Mouse (Mus musculus): ENCODE data around the gene Cst3. TPM values are rescaled to one million over a fixed set of nuclear protein-coding genes. Genes with fewer than 3 reads are reported as not detected.

Gene Cst3
- polyA plus RNA-seq, 1 experiment, result 646 TPM

DNA sequence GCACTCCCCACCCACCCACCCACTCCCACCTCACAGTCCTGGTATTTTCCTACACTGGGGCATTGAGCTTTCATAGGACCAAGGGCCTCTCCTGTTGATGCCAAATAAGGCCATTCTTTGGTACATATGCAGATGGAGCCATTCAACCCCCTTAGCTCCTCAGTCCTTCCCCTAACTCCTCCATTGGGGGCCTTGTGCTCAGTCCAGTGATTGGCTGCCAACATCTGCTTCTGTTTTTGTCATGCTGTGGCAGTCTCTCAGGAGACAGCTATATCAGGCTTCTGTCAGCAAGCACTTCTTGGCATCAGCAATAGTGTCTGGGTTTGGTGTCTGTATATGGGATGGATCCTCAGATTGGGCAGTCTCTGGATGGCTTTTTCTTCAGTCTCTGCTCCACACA is 9.2 kb upstream of the Cst3 start:
- Histone ChIP-seq H3K27me3 (ENCODE audit: control insufficient read depth, insufficient read depth, insufficient read length) (no peaks in the 10 kb centered on the region), H3K4me3 (no peak overlapping the region), H3K36me3 (ENCODE audit: control insufficient read depth, insufficient read depth) (no peaks in the 10 kb centered on the region), H3ac (ENCODE audit: control insufficient read depth, insufficient read length) (no peak overlapping the region), H3K79me2 (ENCODE audit: control insufficient read depth, insufficient read depth) (no peaks in the 10 kb centered on the region), H3K4me2 (ENCODE audit: low read depth) (no peak overlapping the region)
- TF ChIP-seq TCF3 (IDR thresholded peaks at IDR 0.05; ENCODE audit: insufficient read length, low read depth) (no peak), MYOG (IDR thresholded peaks at IDR 0.05; ENCODE audit: control insufficient read depth in 1 of 3, insufficient read depth in 1 of 3, insufficient read length in 2 of 3, low read depth in 2 of 3) (no peak), MAX (IDR thresholded peaks at IDR 0.05; ENCODE audit: low read depth) (no peak), POLR2AphosphoS2 (IDR thresholded peaks at IDR 0.05; ENCODE audit: insufficient read length, low read depth) (no peak), SRF (IDR thresholded peaks at IDR 0.05; ENCODE audit: control insufficient read depth, insufficient read length, low read depth) (no peak), MYOD1 (IDR thresholded peaks at IDR 0.05; ENCODE audit: control insufficient read depth in 1 of 3, insufficient read length in 2 of 3, low read depth in 2 of 3) (no peak), USF1 (IDR thresholded peaks at IDR 0.05; ENCODE audit: low read depth) (no peak)

DNA sequence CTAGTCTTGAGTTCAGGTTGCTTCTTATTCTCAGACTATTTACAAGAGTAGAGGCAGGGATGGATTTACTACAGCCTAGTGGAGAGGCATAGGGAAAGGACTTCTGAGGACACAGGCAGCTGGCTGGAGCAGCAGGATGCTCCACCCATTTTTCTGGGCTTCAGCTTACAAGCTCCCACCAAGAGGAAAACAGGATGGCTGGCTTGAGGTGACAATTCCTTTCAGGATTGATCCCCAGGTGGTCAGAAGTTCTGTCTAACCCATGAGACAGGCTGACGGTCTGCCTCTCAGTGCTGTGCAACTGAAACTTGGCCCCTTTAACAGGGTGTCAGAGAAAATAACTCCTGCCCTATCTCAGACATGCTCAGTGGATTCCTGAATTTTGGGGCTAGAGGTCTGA is 3.7 kb upstream of the Cst3 start:
- H3K36me3 ChIP-seq (ENCODE audit: control insufficient read depth, insufficient read depth), result no peaks in the 10 kb centered on the region
- peaks cover 9% of the 10 kb centered on the region for H3K79me2 ChIP-seq (ENCODE audit: control insufficient read depth, insufficient read depth)
- no peaks in the 10 kb centered on the region for H3K27me3 ChIP-seq (ENCODE audit: control insufficient read depth, insufficient read depth, insufficient read length)
- TF ChIP-seq USF1 (IDR thresholded peaks at IDR 0.05; ENCODE audit: low read depth), result no peak
- no peak for TF ChIP-seq CEBPB (IDR thresholded peaks at IDR 0.05; ENCODE audit: insufficient read depth, poor library complexity, severe bottlenecking)
- no peak for TF ChIP-seq MAX (IDR thresholded peaks at IDR 0.05; ENCODE audit: low read depth)
- no peak for TF ChIP-seq TCF3 (IDR thresholded peaks at IDR 0.05; ENCODE audit: insufficient read length, low read depth)
- TF ChIP-seq MYOG (IDR thresholded peaks at IDR 0.05; ENCODE audit: control insufficient read depth in 1 of 3, insufficient read depth in 1 of 3, insufficient read length in 2 of 3, low read depth in 2 of 3), result no peak
- TF ChIP-seq E2F4 (IDR thresholded peaks at IDR 0.05; ENCODE audit: insufficient read depth), result no peak
- TF ChIP-seq POLR2AphosphoS2 (IDR thresholded peaks at IDR 0.05; ENCODE audit: insufficient read length, low read depth), result no peak
- TF ChIP-seq TCF12 (IDR thresholded peaks at IDR 0.05; ENCODE audit: insufficient read depth, poor library complexity, severe bottlenecking), result no peak
- TF ChIP-seq POLR2A (IDR thresholded peaks at IDR 0.05; ENCODE audit: insufficient read length, low read depth), result no peak
- H3ac ChIP-seq (ENCODE audit: control insufficient read depth, insufficient read length), result no peak overlapping the region
- peak overlapping the region; percentile 42 for H3K4me2 ChIP-seq (ENCODE audit: low read depth)
- H3K4me3 ChIP-seq, result no peak overlapping the region

DNA sequence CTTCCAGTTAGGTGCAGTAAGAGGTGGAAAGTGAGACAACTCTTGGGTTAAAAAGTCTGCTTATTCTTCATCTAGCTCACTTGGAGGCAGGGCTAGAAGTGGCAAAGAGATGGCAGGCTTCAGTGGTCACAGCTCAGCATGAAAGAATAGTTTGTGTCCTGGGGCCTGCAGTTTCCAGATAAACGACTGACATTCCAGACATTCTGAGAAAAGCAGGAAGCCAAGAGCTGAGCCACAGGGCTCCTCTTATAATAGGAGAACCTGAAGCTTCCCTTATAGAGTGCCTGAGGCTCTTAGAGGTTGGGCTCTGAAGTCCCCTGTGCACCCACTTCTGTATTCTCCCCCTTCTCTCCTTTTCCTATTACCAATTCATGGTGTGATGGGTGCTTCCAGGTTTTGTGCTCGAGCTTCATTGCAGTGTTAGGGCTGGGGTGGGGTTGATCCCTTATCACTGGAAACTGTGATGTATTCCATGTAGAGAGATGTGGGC is 3.2 kb upstream of the Cst3 start:
- H3K4me3 ChIP-seq, result no peak overlapping the region
- TF ChIP-seq USF1 (IDR thresholded peaks at IDR 0.05; ENCODE audit: low read depth) (no peak), TCF3 (IDR thresholded peaks at IDR 0.05; ENCODE audit: insufficient read length, low read depth) (no peak), TCF12 (IDR thresholded peaks at IDR 0.05; ENCODE audit: insufficient read depth, poor library complexity, severe bottlenecking) (no peak), SRF (IDR thresholded peaks at IDR 0.05; ENCODE audit: control insufficient read depth, insufficient read length, low read depth) (no peak), MYOG (IDR thresholded peaks at IDR 0.05; ENCODE audit: control insufficient read depth in 1 of 3, insufficient read depth in 1 of 3, insufficient read length in 2 of 3, low read depth in 2 of 3) (no peak), MAX (IDR thresholded peaks at IDR 0.05; ENCODE audit: low read depth) (no peak), POLR2A (IDR thresholded peaks at IDR 0.05; ENCODE audit: insufficient read length, low read depth) (no peak), E2F4 (IDR thresholded peaks at IDR 0.05; ENCODE audit: insufficient read depth) (no peak), REST (IDR thresholded peaks at IDR 0.05; ENCODE audit: insufficient read depth, insufficient read length) (no peak), POLR2AphosphoS2 (IDR thresholded peaks at IDR 0.05; ENCODE audit: insufficient read length, low read depth) (no peak), MYOD1 (IDR thresholded peaks at IDR 0.05; ENCODE audit: control insufficient read depth in 1 of 3, insufficient read length in 2 of 3, low read depth in 2 of 3) (no peak), CEBPB (IDR thresholded peaks at IDR 0.05; ENCODE audit: insufficient read depth, poor library complexity, severe bottlenecking) (no peak)

DNA sequence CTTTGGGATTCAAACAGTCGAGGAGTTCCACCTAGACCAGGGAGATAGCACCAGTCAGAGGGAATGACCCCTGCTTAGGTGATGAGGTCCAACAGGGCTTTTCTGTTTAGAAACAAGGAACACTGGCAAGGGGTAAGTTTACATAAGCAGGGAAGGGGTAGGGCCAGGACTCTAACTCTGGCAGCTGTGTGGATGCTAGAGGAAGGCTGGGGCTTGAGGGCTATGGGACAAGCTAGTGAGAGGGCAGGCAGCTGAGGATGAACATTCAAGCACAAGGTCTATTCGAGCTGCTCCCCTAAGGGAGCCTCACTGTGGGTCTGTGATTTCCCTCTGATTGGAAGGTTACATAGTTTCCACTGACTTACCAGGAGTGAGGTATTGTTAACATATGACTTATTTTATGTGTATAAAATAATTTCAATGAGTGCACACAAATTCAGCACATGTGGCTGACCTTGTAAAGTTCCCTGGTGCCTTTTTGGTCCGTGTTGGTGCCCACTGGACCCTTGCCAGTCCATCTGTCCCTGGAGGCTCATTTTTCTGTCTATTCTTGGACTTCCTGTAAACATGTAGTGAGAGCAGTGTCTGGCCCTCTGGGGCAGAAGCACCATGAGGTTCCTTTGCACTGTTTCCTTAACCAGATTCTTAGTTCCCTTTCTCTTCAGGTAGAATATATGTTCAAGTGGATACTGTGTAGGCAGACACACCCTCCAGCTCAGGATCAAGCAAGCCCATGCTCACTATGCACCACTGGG is 1.7 kb upstream of the Cst3 start:
- H3ac ChIP-seq (ENCODE audit: control insufficient read depth, insufficient read length), result no peak overlapping the region
- no peak overlapping the region for H3K4me3 ChIP-seq
- H3K36me3 ChIP-seq (ENCODE audit: control insufficient read depth, insufficient read depth), result peaks cover 4% of the 10 kb centered on the region
- no peaks in the 10 kb centered on the region for H3K27me3 ChIP-seq (ENCODE audit: control insufficient read depth, insufficient read depth, insufficient read length)
- TF ChIP-seq TCF3 (IDR thresholded peaks at IDR 0.05; ENCODE audit: insufficient read length, low read depth) (no peak), USF1 (IDR thresholded peaks at IDR 0.05; ENCODE audit: low read depth) (no peak), MYOD1 (IDR thresholded peaks at IDR 0.05; ENCODE audit: control insufficient read depth in 1 of 3, insufficient read length in 2 of 3, low read depth in 2 of 3) (peak in 2 of 3 experiments; percentile 27 to 40)
- H3K4me2 ChIP-seq (ENCODE audit: low read depth), result peak overlapping the region; percentile 33
- H3K79me2 ChIP-seq (ENCODE audit: control insufficient read depth, insufficient read depth), result peaks cover 29% of the 10 kb centered on the region

More for the DNA sequence above, 3.2 kb upstream of the Cst3 start:
- Histone ChIP-seq H3ac (ENCODE audit: control insufficient read depth, insufficient read length) (no peak overlapping the region), H3K27me3 (ENCODE audit: control insufficient read depth, insufficient read depth, insufficient read length) (no peaks in the 10 kb centered on the region), H3K4me2 (ENCODE audit: low read depth) (peak overlapping the region; percentile 42), H3K36me3 (ENCODE audit: control insufficient read depth, insufficient read depth) (no peaks in the 10 kb centered on the region), H3K79me2 (ENCODE audit: control insufficient read depth, insufficient read depth) (peaks cover 15% of the 10 kb centered on the region)
